Mouse (Mus musculus) left cerebral cortex, postnatal 36 days (tissue): ENCODE data around the gene Ift22. TPM values are rescaled to one million over a fixed set of nuclear protein-coding genes. Genes with fewer than 3 reads are reported as not detected.

Experiments
- DNase-seq, 2 experiments: peaks; one replicate each; pipeline ENCODE4 v3.0.0; 2021 to 2022; ENCODE audit warnings: low spot score in 2 of 2, mixed read lengths in 1 of 2
- intact Hi-C: fragments of 180-260 bp; cut with DNase I; formaldehyde crosslinking; loops from one replicate; pipeline ENCODE4 v1.15.1; 2025
- total RNA-seq, 2 experiments: library from RNA; stranded (reverse); gene quantifications; 2 replicates each; pipeline ENCODE4 v1.2.3; 2021

Ift22 gene
- total RNA-seq, 2 experiments from 2014 or later: 86.1 to 105 TPM

GRCm38 (mm10) chr5:136895529-136895963 lies 12.4 kb upstream of the Ift22 start:
- intact Hi-C loops: no loop called here

DNA sequence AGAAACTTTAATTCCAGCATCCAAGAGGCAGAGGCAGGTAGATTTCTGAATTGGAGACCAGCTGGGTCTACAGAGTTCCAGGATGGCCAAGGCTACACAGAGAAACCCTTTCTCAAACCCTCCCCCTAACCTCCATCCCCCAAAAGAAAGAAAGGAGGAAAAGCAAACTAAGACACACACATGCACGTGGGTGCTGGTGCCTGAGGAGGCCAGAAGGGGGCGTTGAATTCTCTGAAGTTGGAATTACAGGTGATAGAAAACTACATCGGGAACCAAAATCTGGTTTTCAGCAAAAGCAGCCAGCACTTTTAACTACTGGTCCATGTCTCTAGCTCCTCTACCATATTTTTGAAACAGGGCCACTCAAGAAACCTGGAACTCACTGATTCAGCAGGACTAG lies 3.3 kb upstream of the Ift22 start:
- no peak for DNase-seq
- intact Hi-C loops: no loop called here

More at GRCm38 (mm10) chr5:136895529-136895963, 12.4 kb upstream of the Ift22 start:
- DNase-seq: no peak

DNA sequence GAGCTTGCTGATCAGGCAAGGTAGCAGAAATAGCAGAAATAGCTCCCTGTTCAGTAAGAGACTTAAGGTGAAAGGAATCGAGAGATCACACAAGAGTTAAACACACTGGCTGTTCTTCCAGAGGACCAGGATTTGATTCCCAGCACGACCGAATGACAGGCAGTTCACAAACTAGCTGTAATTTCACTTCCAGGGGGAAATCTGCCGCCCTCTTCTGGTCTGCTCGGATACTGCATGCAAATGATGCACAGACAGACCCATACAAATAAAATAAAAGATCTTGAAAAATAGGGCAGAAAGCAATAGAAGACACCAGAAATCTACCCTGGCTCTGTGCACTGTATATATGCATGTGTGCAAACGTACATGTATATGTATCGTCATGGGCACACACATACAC lies 2.3 kb upstream of the Ift22 start:
- intact Hi-C loops: no loop called here
- DNase-seq: no peak

DNA sequence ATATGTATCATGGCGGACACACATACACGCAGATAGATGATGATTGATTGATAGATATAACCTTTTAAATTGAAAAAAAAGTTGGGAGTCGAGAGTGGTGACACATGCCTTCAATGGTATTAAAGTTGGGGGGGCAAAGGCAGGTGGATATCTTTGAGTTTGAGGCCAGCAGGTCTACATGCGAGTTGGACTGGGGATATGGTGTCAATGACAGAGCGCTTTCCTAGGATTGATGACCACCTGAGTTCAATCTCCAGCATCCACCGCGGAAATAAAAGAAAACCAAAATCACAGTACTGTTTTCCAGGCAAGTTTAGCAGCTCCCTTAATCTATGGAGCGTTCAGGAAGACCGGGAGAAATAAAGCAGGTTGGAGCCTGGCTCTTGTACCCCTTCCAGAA lies 363 bp upstream of the Ift22 start:
- intact Hi-C loops: no loop called here
- DNase-seq: no peak

DNA sequence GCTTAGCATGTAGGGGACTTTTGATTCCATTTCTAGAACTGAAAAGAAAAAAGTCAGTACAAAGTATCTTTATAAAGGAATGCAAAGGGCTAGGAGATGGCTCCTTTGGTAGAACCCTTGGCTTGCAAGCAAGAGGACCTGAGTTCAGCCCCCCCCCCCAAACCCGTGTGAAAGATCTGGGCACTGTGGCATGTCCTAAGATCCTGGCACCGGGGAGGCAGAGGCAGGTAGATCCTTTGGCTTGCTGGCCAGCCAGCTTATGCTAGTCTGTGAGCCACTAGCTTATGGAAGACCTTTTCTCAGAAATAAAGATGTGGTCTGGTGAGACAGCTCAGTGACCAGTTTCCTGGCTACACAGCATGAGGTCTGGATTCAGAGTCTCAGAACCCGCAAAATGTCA lies 6.2 kb downstream of the Ift22 start:
- intact Hi-C loops: no loop called here
- DNase-seq: no peak

DNA sequence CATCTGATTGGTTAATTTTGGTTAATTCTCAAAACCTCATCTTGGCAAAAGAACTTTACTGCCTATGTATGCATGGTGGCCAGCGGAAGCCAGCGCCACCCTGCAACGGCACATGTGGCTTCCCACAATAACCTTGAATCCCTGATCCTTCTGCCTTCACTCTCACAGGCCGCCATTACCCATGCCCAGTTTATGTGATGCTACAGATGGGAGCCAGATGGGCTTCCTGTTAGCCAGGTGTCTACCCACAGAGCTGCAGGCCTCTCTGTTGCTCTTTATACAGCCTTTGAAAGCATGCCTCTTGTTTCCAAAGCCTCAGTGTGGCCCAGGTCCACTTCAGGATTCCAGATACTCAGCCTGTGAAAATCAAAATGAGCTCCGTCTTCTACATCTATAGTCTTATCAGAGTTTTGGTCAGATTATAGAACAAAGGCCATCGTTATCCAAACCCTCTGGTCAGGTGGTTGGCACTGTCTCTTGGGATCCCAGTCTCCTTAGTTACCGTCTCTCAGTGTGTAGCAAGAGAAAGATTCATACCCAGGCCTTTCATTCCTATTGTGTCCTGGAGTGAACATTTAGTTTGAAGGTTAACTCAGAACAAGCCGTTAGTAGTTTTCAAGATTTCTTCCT lies 9.8 kb downstream of the Ift22 start:
- DNase-seq: no peak
- intact Hi-C loops: no loop called here

DNA sequence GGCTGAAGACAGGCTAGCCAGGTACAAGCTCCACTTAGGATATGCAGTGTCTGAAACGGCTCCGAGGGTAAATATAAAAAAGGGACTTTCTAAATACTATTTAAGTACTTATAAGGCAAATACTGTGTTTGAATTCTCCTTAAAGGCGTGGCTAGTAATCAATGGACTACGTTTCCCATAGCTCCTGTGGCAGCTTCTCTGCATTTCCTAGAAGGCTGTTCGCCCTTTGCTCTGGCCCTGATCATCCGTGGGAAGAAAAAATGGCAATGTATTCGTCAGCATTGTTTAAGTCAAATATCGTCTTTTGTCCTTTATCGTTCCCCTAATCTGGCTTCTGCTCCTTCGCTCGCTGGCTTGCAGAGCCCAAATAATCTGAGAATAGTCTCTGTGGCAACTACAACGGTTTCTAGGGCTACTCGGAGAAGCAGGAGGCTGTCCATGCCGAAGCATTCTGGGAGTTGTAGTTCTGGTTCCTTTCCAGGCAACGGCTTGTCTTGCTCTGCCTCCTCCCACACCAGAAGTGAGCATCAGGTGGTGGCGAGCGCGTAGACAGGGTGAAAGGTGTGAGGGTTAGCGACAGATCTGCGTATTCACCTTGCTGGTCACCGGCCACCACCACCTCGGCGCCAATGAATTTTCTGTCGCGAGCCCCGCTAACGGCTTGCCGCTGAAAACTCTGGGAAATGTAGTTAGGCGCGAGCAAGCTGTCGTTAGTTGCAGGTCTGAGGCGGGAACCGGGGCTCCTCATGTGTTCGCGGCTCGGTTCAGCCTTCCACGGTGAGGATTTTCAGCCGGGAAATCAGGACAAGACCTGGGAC lies 10.9 kb downstream of the Ift22 start:
- intact Hi-C loops: no loop called here
- peak; percentile 87 for DNase-seq

DNA sequence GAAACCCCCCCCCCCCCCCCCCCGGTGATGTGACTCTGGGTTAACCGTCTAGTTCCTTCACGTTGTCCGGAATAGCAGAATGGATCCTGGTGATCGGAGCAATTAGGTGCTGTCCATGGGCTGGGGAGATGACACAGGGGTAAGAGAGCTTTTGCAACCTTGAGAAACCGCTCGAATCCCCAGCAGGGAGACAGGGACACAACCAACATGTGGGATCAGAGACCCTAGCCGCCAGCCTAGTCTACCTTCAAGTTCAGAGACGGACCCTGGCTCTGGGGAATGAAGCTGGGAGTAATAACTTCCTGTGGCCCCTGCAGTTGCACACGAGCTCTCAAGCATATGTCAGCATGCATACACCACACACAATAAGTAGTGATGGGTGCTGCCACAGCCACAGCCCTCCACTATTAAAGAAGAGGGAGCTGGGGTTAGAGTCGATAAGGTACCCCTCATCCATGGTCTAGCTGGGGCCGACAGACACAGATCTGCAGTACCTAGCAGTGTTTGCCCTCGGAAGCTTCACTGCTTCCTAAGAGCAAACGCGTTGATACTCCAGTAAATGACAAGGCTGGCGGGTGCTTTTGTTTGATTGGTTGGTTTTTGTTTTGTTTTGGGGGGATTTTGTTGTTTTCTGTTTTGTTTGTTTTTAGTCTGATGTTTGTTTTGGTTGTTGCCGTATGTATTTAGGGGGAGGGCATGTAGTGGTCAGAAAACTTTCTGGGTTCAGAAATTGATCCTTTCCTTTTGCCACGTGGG lies 11.8 kb downstream of the Ift22 start:
- intact Hi-C loops: no loop called here
- peak; percentile 15 to 22 for DNase-seq

GRCm38 (mm10) chr5:136922830-136923229 lies 14.9 kb downstream of the Ift22 start:
- intact Hi-C loops: no loop called here

DNA sequence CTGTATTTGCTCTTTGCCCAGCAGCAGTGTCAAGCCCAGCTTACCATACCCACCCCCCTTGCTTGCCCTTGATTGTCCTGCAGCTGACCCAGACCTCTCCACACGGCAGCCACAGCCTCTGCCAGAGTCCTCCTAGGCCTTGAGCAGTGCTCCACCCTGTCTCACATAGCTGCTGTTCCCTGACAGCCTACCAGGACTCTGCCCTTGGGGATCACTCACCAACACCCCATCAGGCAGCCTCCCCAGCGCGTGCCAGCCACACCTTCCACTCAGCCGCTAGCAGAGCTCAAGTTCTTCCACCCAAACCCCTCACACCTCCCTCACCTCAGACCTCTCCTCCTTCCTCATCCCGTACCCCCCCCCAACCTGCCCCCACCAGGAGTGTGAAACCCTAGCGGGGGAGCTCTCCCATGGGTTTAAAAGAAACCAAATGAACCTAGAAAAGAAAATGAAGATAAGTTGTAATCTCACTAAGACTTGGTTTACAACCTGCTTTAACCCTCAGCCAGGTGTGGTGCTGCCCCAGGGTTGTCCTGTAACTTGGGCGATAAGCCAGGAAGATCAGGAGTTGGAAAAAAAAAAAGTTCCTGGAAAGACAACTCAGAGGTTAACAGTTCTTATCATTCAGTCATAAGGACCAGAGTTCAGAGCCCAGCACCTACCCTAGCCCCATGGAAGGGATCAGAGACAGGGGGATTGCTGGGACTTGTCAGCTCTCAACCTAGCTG lies 16.0 kb downstream of the Ift22 start:
- DNase-seq: no peak
- intact Hi-C loops: no loop called here

More at GRCm38 (mm10) chr5:136922830-136923229, 14.9 kb downstream of the Ift22 start:
- DNase-seq: no peak

- peak; percentile 60 to 81 for DNase-seq
- intact Hi-C loops: loop anchor here (5.0 kb wide), 1 partner anchor 43 kb away; no protein-coding TSS in a partner anchor
These were observed 21.1 kb downstream of the Ift22 start for GRCm38 (mm10) chr5:136929073-136929472.

- peak in 1 of 2 experiments; percentile 14 for DNase-seq
- intact Hi-C loops: loop anchor here (10.0 kb wide), 1 partner anchor 173 kb away; no protein-coding TSS in a partner anchor
These were observed 23.9 kb downstream of the Ift22 start for GRCm38 (mm10) chr5:136931896-136932295.

DNA sequence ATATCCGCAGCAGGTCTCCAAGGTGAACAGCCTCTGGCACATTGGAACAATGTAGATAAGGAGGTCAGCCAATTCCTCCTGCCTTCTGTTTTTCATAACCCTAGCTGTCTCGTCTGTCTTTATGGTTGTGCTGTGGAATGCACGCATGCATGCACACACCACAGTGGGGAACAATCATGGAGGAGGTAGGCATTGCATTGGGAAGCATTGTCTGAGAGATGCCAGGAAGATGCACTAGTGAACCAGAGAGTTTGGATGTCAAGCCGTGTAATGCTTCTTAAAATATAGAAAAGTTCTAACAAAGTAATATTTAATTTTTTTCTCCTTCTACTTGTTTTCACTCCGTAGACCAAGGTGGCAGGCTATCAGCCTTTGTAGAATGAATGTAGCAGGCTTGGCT lies 25.0 kb downstream of the Ift22 start:
- DNase-seq: no peak
- intact Hi-C loops: loop anchor here (10.0 kb wide), 1 partner anchor 172 kb away; no protein-coding TSS in a partner anchor

DNA sequence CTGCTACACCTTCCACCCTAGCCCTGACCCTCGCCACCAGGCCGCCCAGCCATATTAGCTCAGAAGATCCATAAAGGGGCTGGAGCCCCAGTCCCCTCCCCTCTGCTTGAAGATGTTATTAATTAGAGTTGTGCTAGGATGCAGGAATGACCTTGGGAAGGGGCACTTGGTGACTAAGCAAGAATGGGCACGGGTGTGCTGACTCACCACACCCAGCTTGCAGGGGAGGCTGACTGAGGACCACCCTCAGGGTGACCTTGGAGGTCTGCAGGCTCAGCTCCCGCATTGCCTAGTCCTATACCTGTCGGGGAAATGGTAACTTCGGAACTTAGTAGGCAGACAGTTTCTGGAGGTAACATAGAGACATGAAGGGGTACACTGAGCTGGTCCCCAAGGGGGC lies 26.0 kb downstream of the Ift22 start:
- DNase-seq: no peak
- intact Hi-C loops: loop anchor here (10.0 kb wide), 1 partner anchor 171 kb away; no protein-coding TSS in a partner anchor

DNA sequence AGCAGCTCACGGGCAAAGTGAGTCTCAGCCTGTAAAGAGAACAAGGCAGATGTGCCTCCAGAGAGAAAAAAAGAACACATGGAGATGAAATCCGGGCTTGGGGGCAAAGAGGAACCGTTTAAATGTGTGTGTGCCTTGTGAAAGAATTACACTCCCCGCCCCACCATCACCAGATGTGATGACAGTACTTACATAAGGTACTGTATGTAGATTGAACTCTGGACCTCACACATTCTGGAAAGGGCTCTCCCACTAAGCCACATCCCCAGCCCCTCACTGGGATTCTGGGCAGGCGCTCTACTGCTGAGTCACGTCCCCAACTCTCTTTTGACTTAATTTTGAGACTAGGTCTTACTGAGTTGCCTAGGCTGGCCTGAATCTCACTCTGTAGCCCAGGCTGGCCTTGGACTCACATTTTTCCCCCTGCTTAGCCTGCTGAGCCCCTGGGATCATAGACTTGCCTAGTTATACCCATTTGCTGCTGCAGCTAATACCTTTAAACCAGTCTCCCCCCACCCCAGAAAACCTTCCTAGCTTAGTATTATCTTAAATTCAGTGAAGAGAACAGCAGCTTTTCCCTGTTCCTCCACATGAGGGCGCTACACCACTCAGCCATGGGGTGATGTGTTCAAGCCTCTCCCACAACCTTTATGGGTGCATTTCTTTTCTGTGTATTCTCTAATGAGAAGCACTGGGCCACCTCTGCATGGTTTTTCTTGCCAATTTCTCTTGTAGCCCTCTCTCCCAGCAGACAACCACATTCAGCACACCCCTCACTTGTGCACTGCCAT lies 28.1 kb downstream of the Ift22 start:
- no peak for DNase-seq
- intact Hi-C loops: loop anchor here (10.0 kb wide), 1 partner anchor 169 kb away; no protein-coding TSS in a partner anchor

- DNase-seq: no peak
- intact Hi-C loops: loop anchor here (10.0 kb wide), 1 partner anchor 168 kb away; no protein-coding TSS in a partner anchor
These were observed 28.8 kb downstream of the Ift22 start for GRCm38 (mm10) chr5:136936750-136937149.

- intact Hi-C loops: loop anchor here (10.0 kb wide), 1 partner anchor 167 kb away; no protein-coding TSS in a partner anchor
- DNase-seq: no peak
These were observed 29.7 kb downstream of the Ift22 start for GRCm38 (mm10) chr5:136937621-136938020.

- intact Hi-C loops: loop anchor here (10.0 kb wide), 1 partner anchor 166 kb away; no protein-coding TSS in a partner anchor
- no peak for DNase-seq
These were observed 31.3 kb downstream of the Ift22 start for GRCm38 (mm10) chr5:136939284-136939683.
